Mouse (Mus musculus) forebrain, embryonic 11.5 days (tissue): Measurements from ENCODE around the gene Hdac4. TPM values are rescaled to one million over a fixed set of nuclear protein-coding genes. Genes with fewer than 3 reads are reported as not detected.

Experiments
- ATAC-seq: fragments of 200-750 bp; cut with Nextera tagmentation; replicated peaks from 2 replicates; pipeline ENCODE4 v1.8.0; 2017; ENCODE audit warnings: moderate TSS enrichment; ENCODE audit not compliant: low FRiP score
- DNase-seq: peaks from one replicate; pipeline ENCODE4 v3.0.0-alpha.2; 2017; ENCODE audit warnings: low spot score
- H3K27ac ChIP-seq: fragments of 300-500 bp; sonication (generic); 2 replicates; pipeline ENCODE4 v1.5.1; 2014; ENCODE audit warnings: low read depth, low read length
- H3K27me3 ChIP-seq: fragments of 300-500 bp; sonication (generic); 2 replicates; pipeline ENCODE4 v1.6.1; 2014; ENCODE audit warnings: mild to moderate bottlenecking, low read length, mixed read lengths; ENCODE audit not compliant: control insufficient read depth, insufficient read depth
- H3K36me3 ChIP-seq: fragments of 300-500 bp; sonication (generic); 2 replicates; pipeline ENCODE4 v1.6.1; 2014; ENCODE audit warnings: mild to moderate bottlenecking, low read length, moderate library complexity, mixed read lengths; ENCODE audit not compliant: control insufficient read depth, insufficient read depth
- H3K4me1 ChIP-seq: fragments of 300-500 bp; sonication (generic); replicated peaks from 2 replicates; pipeline ENCODE4 v1.6.1; 2014; ENCODE audit warnings: low read length, mixed read lengths; ENCODE audit not compliant: control insufficient read depth, insufficient read depth
- H3K4me2 ChIP-seq: fragments of 300-500 bp; sonication (generic); 2 replicates; pipeline ENCODE4 v1.6.1; 2014; ENCODE audit warnings: low read depth, mild to moderate bottlenecking, low read length, moderate library complexity, mixed read lengths; ENCODE audit not compliant: severe bottlenecking
- H3K4me3 ChIP-seq: fragments of 300-500 bp; sonication (generic); 2 replicates; pipeline ENCODE4 v1.5.1; 2014; ENCODE audit warnings: low read depth, low read length
- H3K9ac ChIP-seq: fragments of 300-500 bp; sonication (generic); 2 replicates; pipeline ENCODE4 v1.6.1; 2014; ENCODE audit warnings: low read length
- H3K9me3 ChIP-seq: fragments of 300-500 bp; sonication (generic); 2 replicates; pipeline ENCODE4 v1.6.1; 2016; ENCODE audit warnings: low read length, mixed read lengths; ENCODE audit not compliant: control insufficient read depth
- WGBS: fragments of 180-500 bp; shearing (Covaris S2); extraction: QIAGEN DNeasy Blood & Tissue Kit; methylation state at CpG from one replicate; pipeline ENCODE4 v1.1.7; 2014; 5-methylcytosine and 5-hydroxymethylcytosine counted together
- polyA plus RNA-seq: library from polyadenylated mRNA; unstranded; fragments of >200 nt; fragmentation: Nextera tagmentation; extraction: Ambion mirVana; gene quantifications from 2 replicates; pipeline ENCODE4 v1.2.1, GENCODE M21; 2014

The Hdac4 gene
- polyA plus RNA-seq, 1 experiment from 2014 or later: 29.6 TPM

- Histone ChIP-seq H3K27me3 (no peaks in the 10 kb centered on the region), H3K9ac (no peak overlapping the region), H3K36me3 (no peaks in the 10 kb centered on the region), H3K27ac (no peak overlapping the region), H3K9me3 (no peaks in the 10 kb centered on the region), H3K4me3 (no peak overlapping the region), H3K4me1 (peaks cover 3% of the 10 kb centered on the region; the same call in 1 of the 2 replicates), H3K4me2 (no peak overlapping the region)
- DNase-seq: no peak
- 88% methylated on average over 2 of the region's 2 CpGs for WGBS
- ATAC-seq: no peak
These were observed 107.7 kb downstream of the Hdac4 start for GRCm38 (mm10) chr1:92087821-92088220.

- no peak for DNase-seq
- H3K36me3 ChIP-seq: no peaks in the 10 kb centered on the region
- H3K4me1 ChIP-seq: peaks cover 3% of the 10 kb centered on the region; the same call in 1 of the 2 replicates
- no peaks in the 10 kb centered on the region for H3K9me3 ChIP-seq
- H3K4me2 ChIP-seq: no peak overlapping the region
- H3K27me3 ChIP-seq: no peaks in the 10 kb centered on the region
- ATAC-seq: no peak
- WGBS: 83% methylated on average over 2 of the region's 2 CpGs
- no peak overlapping the region for H3K4me3 ChIP-seq
- no peak overlapping the region for H3K9ac ChIP-seq
- no peak overlapping the region for H3K27ac ChIP-seq
These were observed 108.2 kb downstream of the Hdac4 start for GRCm38 (mm10) chr1:92087343-92087742.

GRCm38 (mm10) chr1:92086841-92087240, 108.7 kb downstream of the Hdac4 start:
- Histone ChIP-seq H3K27ac (no peak overlapping the region), H3K36me3 (no peaks in the 10 kb centered on the region), H3K4me3 (no peak overlapping the region), H3K27me3 (no peaks in the 10 kb centered on the region), H3K4me2 (no peak overlapping the region), H3K9ac (no peak overlapping the region), H3K9me3 (no peaks in the 10 kb centered on the region), H3K4me1 (peaks cover 3% of the 10 kb centered on the region; the same call in 1 of the 2 replicates)
- ATAC-seq (no peak), DNase-seq (no peak)
- WGBS: 78% methylated on average over 4 of the region's 4 CpGs

GRCm38 (mm10) chr1:92086277-92086813, 109.2 kb downstream of the Hdac4 start:
- Histone ChIP-seq H3K4me2 (no peak overlapping the region), H3K4me3 (no peak overlapping the region), H3K9ac (no peak overlapping the region), H3K36me3 (no peaks in the 10 kb centered on the region), H3K4me1 (peaks cover 3% of the 10 kb centered on the region; the same call in 1 of the 2 replicates), H3K9me3 (no peaks in the 10 kb centered on the region), H3K27ac (no peak overlapping the region), H3K27me3 (no peaks in the 10 kb centered on the region)
- DNase-seq (no peak), ATAC-seq (no peak)
- 38% methylated on average over 1 of the region's 1 CpGs for WGBS

- Histone ChIP-seq H3K36me3 (no peaks in the 10 kb centered on the region), H3K4me2 (no peak overlapping the region), H3K9me3 (no peaks in the 10 kb centered on the region), H3K27me3 (no peaks in the 10 kb centered on the region), H3K9ac (no peak overlapping the region), H3K4me3 (no peak overlapping the region), H3K4me1 (peaks cover 3% of the 10 kb centered on the region; the same call in 1 of the 2 replicates), H3K27ac (no peak overlapping the region)
- WGBS: 88% methylated on average over 2 of the region's 2 CpGs
- no peak for ATAC-seq
- DNase-seq: no peak
These were observed 110.8 kb downstream of the Hdac4 start for GRCm38 (mm10) chr1:92084738-92085137.

- Histone ChIP-seq H3K4me1 (peaks cover 3% of the 10 kb centered on the region; the same call in 1 of the 2 replicates), H3K27ac (no peak overlapping the region), H3K36me3 (no peaks in the 10 kb centered on the region), H3K4me2 (no peak overlapping the region), H3K27me3 (no peaks in the 10 kb centered on the region), H3K9me3 (no peaks in the 10 kb centered on the region), H3K4me3 (no peak overlapping the region), H3K9ac (no peak overlapping the region)
- WGBS: 69% methylated on average over 3 of the region's 3 CpGs
- no peak for DNase-seq
- ATAC-seq: no peak
These were observed 111.5 kb downstream of the Hdac4 start for GRCm38 (mm10) chr1:92084004-92084403.

GRCm38 (mm10) chr1:92082837-92083541, 112.5 kb downstream of the Hdac4 start:
- Histone ChIP-seq H3K36me3 (no peaks in the 10 kb centered on the region), H3K4me1 (peaks cover 3% of the 10 kb centered on the region; the same call in 1 of the 2 replicates), H3K9ac (no peak overlapping the region), H3K4me2 (no peak overlapping the region), H3K9me3 (no peaks in the 10 kb centered on the region), H3K4me3 (no peak overlapping the region), H3K27ac (no peak overlapping the region), H3K27me3 (no peaks in the 10 kb centered on the region)
- ATAC-seq: no peak
- DNase-seq: no peak
- 81% methylated on average over 6 of the region's 6 CpGs for WGBS

GRCm38 (mm10) chr1:92082156-92082836, 113.2 kb downstream of the Hdac4 start:
- no peak overlapping the region for H3K4me3 ChIP-seq
- no peaks in the 10 kb centered on the region for H3K9me3 ChIP-seq
- no peak overlapping the region for H3K27ac ChIP-seq
- H3K27me3 ChIP-seq: no peaks in the 10 kb centered on the region
- DNase-seq (no peak), ATAC-seq (no peak)
- H3K4me1 ChIP-seq: peaks cover 3% of the 10 kb centered on the region; the same call in 1 of the 2 replicates
- H3K4me2 ChIP-seq: no peak overlapping the region
- H3K9ac ChIP-seq: no peak overlapping the region
- no peaks in the 10 kb centered on the region for H3K36me3 ChIP-seq
- 92% methylated on average over 10 of the region's 10 CpGs for WGBS
